Mouse (Mus musculus) embryonic facial prominence, embryonic 11.5 days (tissue): ENCODE data around the gene Rabep2. TPM values are rescaled to one million over a fixed set of nuclear protein-coding genes. Genes with fewer than 3 reads are reported as not detected.

Experiments
- ATAC-seq: fragments of 200-750 bp; cut with Nextera tagmentation; replicated peaks from 2 replicates; pipeline ENCODE4 v1.8.0; 2017; ENCODE audit warnings: low read depth; ENCODE audit not compliant: insufficient number of reproducible peaks, low FRiP score, low TSS enrichment
- DNase-seq: peaks from one replicate; pipeline ENCODE4 v3.0.0-alpha.2; 2015; ENCODE audit warnings: low spot score
- H3K27ac ChIP-seq: fragments of 300-500 bp; sonication (generic); replicated peaks from 2 replicates; pipeline ENCODE4 v1.5.1; 2014; ENCODE audit warnings: mild to moderate bottlenecking, low read depth, low read length, control low read depth
- H3K27me3 ChIP-seq: fragments of 300-500 bp; sonication (generic); 2 replicates; pipeline ENCODE4 v1.6.1; 2014; ENCODE audit warnings: mild to moderate bottlenecking, low read length, moderate library complexity, mixed read lengths; ENCODE audit not compliant: control insufficient read depth, insufficient read depth
- H3K36me3 ChIP-seq: fragments of 300-500 bp; sonication (generic); replicated peaks from 2 replicates; pipeline ENCODE4 v1.6.1; 2014; ENCODE audit warnings: low read depth, mild to moderate bottlenecking, low read length, moderate library complexity, mixed read lengths; ENCODE audit not compliant: control insufficient read depth, insufficient read depth
- H3K4me1 ChIP-seq: fragments of 300-500 bp; sonication (generic); 2 replicates; pipeline ENCODE4 v1.6.1; 2014; ENCODE audit warnings: low read length, mixed read lengths; ENCODE audit not compliant: control insufficient read depth, insufficient read depth
- H3K4me2 ChIP-seq: fragments of 300-500 bp; sonication (generic); 2 replicates; pipeline ENCODE4 v1.6.1; 2014; ENCODE audit warnings: low read depth, mild to moderate bottlenecking, control low read depth, low read length, moderate library complexity
- H3K4me3 ChIP-seq: fragments of 300-500 bp; sonication (generic); 2 replicates; pipeline ENCODE4 v1.5.1; 2014; ENCODE audit warnings: low read depth, low read length, control low read depth
- H3K9ac ChIP-seq: fragments of 300-500 bp; sonication (generic); replicated peaks from 2 replicates; pipeline ENCODE4 v1.6.1; 2014; ENCODE audit warnings: mild to moderate bottlenecking, control low read depth, low read length
- H3K9me3 ChIP-seq: fragments of 300-500 bp; sonication (generic); replicated peaks from 2 replicates; pipeline ENCODE4 v1.6.1; 2016; ENCODE audit warnings: mild to moderate bottlenecking, low read length, inconsistent platforms, mixed read lengths; ENCODE audit not compliant: control insufficient read depth
- WGBS: fragments of 180-500 bp; shearing (Covaris S2); extraction: QIAGEN DNeasy Blood & Tissue Kit; methylation state at CpG from one replicate; pipeline ENCODE4 v1.1.7; 2014; 5-methylcytosine and 5-hydroxymethylcytosine counted together
- polyA plus RNA-seq: library from polyadenylated mRNA; unstranded; fragments of >200 nt; fragmentation: Nextera tagmentation; extraction: Ambion mirVana; gene quantifications from 2 replicates; pipeline ENCODE4 v1.2.1, GENCODE M21; 2014

Rabep2 gene
- polyA plus RNA-seq, 1 experiment from 2014 or later = 18.6 TPM

DNA sequence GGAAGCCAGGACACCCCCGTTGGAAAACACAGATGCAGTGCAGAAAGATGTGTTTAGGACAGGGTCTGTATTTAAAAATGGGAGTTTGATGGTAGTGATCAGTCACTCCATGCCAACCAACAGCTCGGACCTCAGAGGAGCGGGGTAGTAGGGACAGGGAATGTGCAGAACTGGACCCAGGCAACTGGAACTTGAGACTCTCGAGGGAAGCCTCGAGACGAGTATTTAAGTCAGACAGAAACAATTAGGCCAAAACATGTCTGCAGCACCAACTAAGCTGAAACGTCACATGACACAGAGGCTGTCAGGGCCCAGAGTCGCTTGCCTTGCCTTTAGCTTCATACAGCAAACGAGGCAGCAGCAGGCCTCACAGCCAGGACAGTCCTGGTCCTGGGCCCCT lies 37.6 kb downstream of the Rabep2 start:
- no peaks in the 10 kb centered on the region for H3K27me3 ChIP-seq
- H3K36me3 ChIP-seq = peaks cover 3% of the 10 kb centered on the region; the same call in 1 of the 2 replicates
- H3K4me1 ChIP-seq = no peaks in the 10 kb centered on the region; the same call in 1 of the 2 replicates
- no peak overlapping the region for H3K4me2 ChIP-seq
- no peak for DNase-seq
- H3K9me3 ChIP-seq = no peaks in the 10 kb centered on the region
- H3K4me3 ChIP-seq = no peak overlapping the region
- H3K9ac ChIP-seq = 0 out of 2 replicates have a peak overlapping the region, but pooled peaks have one; percentile 9
- WGBS = 55% methylated on average over 9 of the region's 9 CpGs
- H3K27ac ChIP-seq = no peak overlapping the region
- no peak for ATAC-seq

- Histone ChIP-seq H3K4me1 (no peaks in the 10 kb centered on the region; the same call in 1 of the 2 replicates), H3K9ac (no peak overlapping the region), H3K27me3 (no peaks in the 10 kb centered on the region), H3K4me3 (no peak overlapping the region), H3K36me3 (peaks cover 3% of the 10 kb centered on the region; the same call in 1 of the 2 replicates), H3K27ac (no peak overlapping the region), H3K9me3 (no peaks in the 10 kb centered on the region), H3K4me2 (no peak overlapping the region)
- ATAC-seq (no peak), DNase-seq (no peak)
- 93% methylated on average over 5 of the region's 5 CpGs for whole genome bisulfite sequencing
These were observed 38.1 kb downstream of the Rabep2 start for GRCm38 (mm10) chr7:126466707-126467106.

DNA sequence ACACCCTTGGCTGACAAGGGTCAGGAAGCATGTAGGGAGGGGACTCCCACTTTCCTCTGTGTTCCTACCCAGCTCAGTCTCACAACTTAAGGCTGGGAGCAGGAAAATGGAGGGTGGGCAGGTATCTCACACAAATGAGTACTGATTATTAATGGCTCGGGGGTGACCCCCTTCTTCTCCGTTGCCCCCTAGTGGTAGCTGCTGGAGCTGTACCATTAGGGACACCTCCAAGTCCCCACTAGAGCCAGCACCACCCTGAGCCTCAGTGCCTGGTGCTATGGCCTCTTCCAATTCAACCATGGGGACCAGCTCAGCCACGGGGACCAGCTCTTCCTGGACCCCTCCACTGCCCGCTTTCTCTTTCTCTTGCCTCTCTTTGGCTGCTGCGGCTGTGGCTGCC lies 38.7 kb downstream of the Rabep2 start:
- DNase-seq (peak; percentile 44), ATAC-seq (no peak)
- no peaks in the 10 kb centered on the region; the same call in 1 of the 2 replicates for H3K4me1 ChIP-seq
- H3K27ac ChIP-seq = no peak overlapping the region
- no peak overlapping the region for H3K4me2 ChIP-seq
- WGBS = 65% methylated on average over 5 of the region's 5 CpGs
- no peak overlapping the region for H3K9ac ChIP-seq
- no peaks in the 10 kb centered on the region for H3K9me3 ChIP-seq
- no peaks in the 10 kb centered on the region for H3K27me3 ChIP-seq
- peaks cover 3% of the 10 kb centered on the region; the same call in 1 of the 2 replicates for H3K36me3 ChIP-seq
- H3K4me3 ChIP-seq = no peak overlapping the region

DNA sequence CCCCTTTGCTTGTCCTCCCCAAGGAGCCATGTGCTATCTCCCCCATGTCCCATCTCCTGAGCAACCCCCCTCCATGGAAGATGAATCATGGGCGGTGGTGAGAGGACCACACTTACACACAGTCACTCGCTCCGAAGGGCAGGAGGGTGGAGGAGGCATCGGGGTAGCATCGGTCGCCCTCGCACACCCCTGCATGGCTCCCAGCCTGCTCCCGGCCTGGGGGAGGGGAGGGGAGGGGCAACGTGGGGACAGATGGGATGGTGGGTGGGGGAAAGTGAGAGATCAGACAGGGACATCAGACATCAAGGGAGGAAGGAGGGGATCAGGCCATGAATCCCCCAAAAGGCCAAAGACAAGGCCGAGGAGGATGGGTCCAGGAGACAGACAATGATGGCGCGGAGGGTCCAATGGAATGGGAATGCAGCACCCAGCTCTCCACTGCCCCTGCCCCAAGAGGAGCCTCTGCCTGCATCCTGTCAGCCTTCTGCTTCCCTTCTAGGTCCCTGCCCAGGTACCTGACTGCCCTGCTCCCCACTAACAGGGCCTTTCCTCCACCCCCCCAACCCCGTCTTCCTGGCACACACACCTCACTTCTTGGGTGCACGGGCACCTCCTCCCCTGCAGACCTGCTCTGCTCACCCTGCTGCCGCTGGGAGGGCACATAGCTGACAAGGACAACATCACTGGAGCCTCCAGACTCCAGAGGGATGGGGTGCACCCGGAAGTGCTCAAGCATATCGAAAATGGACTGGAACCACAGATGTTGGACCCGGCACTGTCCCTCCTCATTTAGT lies 39.5 kb downstream of the Rabep2 start:
- Histone ChIP-seq H3K4me3 (no peak overlapping the region), H3K4me1 (no peaks in the 10 kb centered on the region; the same call in 1 of the 2 replicates), H3K9me3 (no peaks in the 10 kb centered on the region), H3K27ac (no peak overlapping the region), H3K36me3 (peaks cover 3% of the 10 kb centered on the region; the same call in 1 of the 2 replicates), H3K4me2 (no peak overlapping the region), H3K27me3 (no peaks in the 10 kb centered on the region), H3K9ac (no peak overlapping the region)
- no peak for DNase-seq
- WGBS = 91% methylated on average over 17 of the region's 18 CpGs
- no peak for ATAC-seq

- Histone ChIP-seq H3K4me2 (no peak overlapping the region), H3K36me3 (peaks cover 3% of the 10 kb centered on the region; the same call in 1 of the 2 replicates), H3K9me3 (no peaks in the 10 kb centered on the region), H3K27ac (no peak overlapping the region), H3K27me3 (no peaks in the 10 kb centered on the region), H3K4me1 (no peaks in the 10 kb centered on the region), H3K9ac (no peak overlapping the region), H3K4me3 (no peak overlapping the region)
- ATAC-seq (no peak), DNase-seq (no peak)
- 93% methylated on average over 6 of the region's 6 CpGs for WGBS
These were observed 41.5 kb downstream of the Rabep2 start for GRCm38 (mm10) chr7:126470077-126470476.

DNA sequence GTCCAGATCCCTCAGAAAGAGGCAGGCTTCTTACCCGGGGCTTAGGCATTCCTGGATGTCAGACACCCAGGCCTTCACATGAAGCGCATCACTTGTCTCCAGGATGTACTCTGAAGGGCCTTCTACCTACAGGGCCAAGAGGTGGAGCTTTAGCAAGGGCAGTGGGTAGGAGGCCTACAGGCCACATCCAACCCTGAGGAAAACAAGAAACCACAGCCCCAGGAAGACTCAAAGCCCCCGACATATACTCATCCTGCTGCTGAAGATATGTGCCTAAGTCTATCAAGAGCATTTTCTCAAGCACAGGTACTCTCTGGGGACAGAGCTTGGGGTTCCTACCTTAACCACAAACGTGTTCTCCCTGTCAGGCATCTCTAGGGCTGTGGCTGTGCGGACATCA lies 42.8 kb downstream of the Rabep2 start:
- Histone ChIP-seq H3K9me3 (no peaks in the 10 kb centered on the region), H3K4me2 (no peak overlapping the region), H3K4me1 (no peaks in the 10 kb centered on the region), H3K27ac (no peak overlapping the region), H3K4me3 (no peak overlapping the region), H3K27me3 (no peaks in the 10 kb centered on the region), H3K36me3 (peaks cover 3% of the 10 kb centered on the region; the same call in 1 of the 2 replicates), H3K9ac (no peak overlapping the region)
- ATAC-seq (no peak), DNase-seq (no peak)
- WGBS = 86% methylated on average over 5 of the region's 5 CpGs

- no peaks in the 10 kb centered on the region for H3K9me3 ChIP-seq
- no peaks in the 10 kb centered on the region for H3K4me1 ChIP-seq
- no peak overlapping the region for H3K4me3 ChIP-seq
- ATAC-seq (no peak), DNase-seq (no peak)
- 86% methylated on average over 4 of the region's 4 CpGs for WGBS
- no peaks in the 10 kb centered on the region for H3K27me3 ChIP-seq
- no peak overlapping the region for H3K9ac ChIP-seq
- no peak overlapping the region for H3K27ac ChIP-seq
- H3K4me2 ChIP-seq = no peak overlapping the region
- H3K36me3 ChIP-seq = peaks cover 3% of the 10 kb centered on the region; the same call in 1 of the 2 replicates
These were observed 43.3 kb downstream of the Rabep2 start for GRCm38 (mm10) chr7:126471853-126472252.

GRCm38 (mm10) chr7:126472306-126472705 lies 43.7 kb downstream of the Rabep2 start:
- H3K27me3 ChIP-seq = no peaks in the 10 kb centered on the region
- WGBS = 89% methylated on average over 13 of the region's 13 CpGs
- H3K27ac ChIP-seq = no peak overlapping the region
- no peak for ATAC-seq
- H3K9ac ChIP-seq = no peak overlapping the region
- H3K4me3 ChIP-seq = no peak overlapping the region
- no peak for DNase-seq
- H3K4me1 ChIP-seq = no peaks in the 10 kb centered on the region
- no peaks in the 10 kb centered on the region for H3K9me3 ChIP-seq
- H3K36me3 ChIP-seq = peaks cover 3% of the 10 kb centered on the region; the same call in 1 of the 2 replicates
- H3K4me2 ChIP-seq = no peak overlapping the region
